Mouse (Mus musculus): ENCODE results near the gene Palm.

GRCm38 (mm10) chr10:79767372-79768244 lies 25.8 kb upstream of the Palm start:
- TF ChIP-seq CTCF (IDR thresholded peaks at IDR 0.05), result no peak
- TF ChIP-seq EP300 (IDR thresholded peaks at IDR 0.05), result no peak

Measured in lung, postnatal 0 days (tissue).